Mouse (Mus musculus) small intestine, adult 2 months (tissue): ENCODE results near the gene Trnp1. TPM values are rescaled to one million over a fixed set of nuclear protein-coding genes. Genes with fewer than 3 reads are reported as not detected.
A peak's percentile ranks its signal among the peaks of the same experiment; 100 is the strongest.

ENCODE experiments used
- H3K27ac ChIP-seq: fragments of 200-500 bp; 2 replicates; pipeline ENCODE4 v1.5.1; 2012; ENCODE audit warnings: low read depth, low read length, control low read depth, inconsistent platforms; ENCODE audit not compliant: insufficient read depth
- H3K27me3 ChIP-seq: fragments of 200-500 bp; 2 replicates; pipeline ENCODE4 v1.6.1; 2012; ENCODE audit warnings: mild to moderate bottlenecking, moderate library complexity, low read length, inconsistent platforms; ENCODE audit not compliant: control insufficient read depth, insufficient read depth
- H3K36me3 ChIP-seq: fragments of 200-500 bp; 2 replicates; pipeline ENCODE4 v1.6.1; 2012; ENCODE audit warnings: mild to moderate bottlenecking, low read length, control low read depth, inconsistent platforms; ENCODE audit not compliant: control insufficient read depth, insufficient read depth
- H3K4me1 ChIP-seq: fragments of 200-500 bp; 2 replicates; pipeline ENCODE4 v1.6.1; 2012; ENCODE audit warnings: low read length, inconsistent platforms, mixed read lengths; ENCODE audit not compliant: control insufficient read depth, insufficient read depth, insufficient read length
- H3K4me3 ChIP-seq: fragments of 200-500 bp; 2 replicates; pipeline ENCODE4 v1.5.1; 2012; ENCODE audit warnings: low read depth, mild to moderate bottlenecking, control low read depth, inconsistent platforms, low read length, moderate library complexity
- CTCF ChIP-seq: fragments of 200-500 bp; IDR thresholded peaks from 2 replicates; pipeline ENCODE4 v1.5.1; 2012; ENCODE audit warnings: low read depth, mild to moderate bottlenecking, control low read depth, inconsistent platforms, low read length, moderate library complexity, mixed read lengths; ENCODE audit not compliant: insufficient replicate concordance, insufficient read length; ENCODE audit errors: extremely low read depth
- POLR2A ChIP-seq: fragments of 200-500 bp; IDR thresholded peaks from 2 replicates; pipeline ENCODE4 v1.6.1; 2012; ENCODE audit warnings: low read depth, mild to moderate bottlenecking, control low read depth, inconsistent platforms, low read length, moderate library complexity
- WGBS: fragments of 180-500 bp; shearing (Covaris S2); methylation state at CpG from one replicate; pipeline ENCODE4 v1.1.7; 2018; 5-methylcytosine and 5-hydroxymethylcytosine counted together
- polyA plus RNA-seq: library from polyadenylated mRNA; depleted of rRNA; stranded (reverse); fragments of >200 nt; gene quantifications from 2 replicates; pipeline ENCODE4 v1.2.3, GENCODE M21; 2012

Trnp1 gene
- polyA plus RNA-seq, 1 experiment = 6.2 TPM

GRCm38 (mm10) chr4:133460796-133461325 lies 37.5 kb downstream of the Trnp1 start:
- no peak overlapping the region for H3K27ac ChIP-seq
- no peak for TF ChIP-seq POLR2A
- peak; percentile 12; the same call in 1 of the 2 replicates for TF ChIP-seq CTCF
- 61% methylated on average over 5 of the region's 5 CpGs for WGBS
- H3K4me1 ChIP-seq = peaks cover 5% of the 10 kb centered on the region; the same call in 1 of the 2 replicates
- no peaks in the 10 kb centered on the region for H3K36me3 ChIP-seq
- H3K27me3 ChIP-seq = no peaks in the 10 kb centered on the region
- H3K4me3 ChIP-seq = no peak overlapping the region

GRCm38 (mm10) chr4:133460006-133460405 lies 38.3 kb downstream of the Trnp1 start:
- H3K36me3 ChIP-seq = no peaks in the 10 kb centered on the region
- no peak overlapping the region for H3K27ac ChIP-seq
- 61% methylated on average over 1 of the region's 1 CpGs for WGBS
- H3K4me1 ChIP-seq = peaks cover 5% of the 10 kb centered on the region; the same call in 1 of the 2 replicates
- H3K4me3 ChIP-seq = no peak overlapping the region
- no peaks in the 10 kb centered on the region for H3K27me3 ChIP-seq
- no peak for TF ChIP-seq CTCF
- no peak for TF ChIP-seq POLR2A

GRCm38 (mm10) chr4:133458044-133458443 lies 40.3 kb downstream of the Trnp1 start:
- H3K4me3 ChIP-seq = no peak overlapping the region
- 60% methylated on average over 3 of the region's 3 CpGs for WGBS
- no peaks in the 10 kb centered on the region for H3K36me3 ChIP-seq
- TF ChIP-seq CTCF (no peak), POLR2A (no peak)
- H3K4me1 ChIP-seq = peaks cover 5% of the 10 kb centered on the region; the same call in 1 of the 2 replicates
- H3K27ac ChIP-seq = no peak overlapping the region
- no peaks in the 10 kb centered on the region for H3K27me3 ChIP-seq

- TF ChIP-seq POLR2A (no peak), CTCF (no peak)
- WGBS = 63% methylated on average over 7 of the region's 7 CpGs
- H3K4me3 ChIP-seq = no peak overlapping the region
- no peak overlapping the region for H3K27ac ChIP-seq
- no peaks in the 10 kb centered on the region for H3K27me3 ChIP-seq
- H3K36me3 ChIP-seq = no peaks in the 10 kb centered on the region
- peaks cover 9% of the 10 kb centered on the region; the same call in 1 of the 2 replicates for H3K4me1 ChIP-seq
Measured at GRCm38 (mm10) chr4:133452433-133452832, 45.9 kb downstream of the Trnp1 start.

- Histone ChIP-seq H3K4me3 (no peak overlapping the region), H3K4me1 (peaks cover 9% of the 10 kb centered on the region; the same call in 1 of the 2 replicates), H3K36me3 (no peaks in the 10 kb centered on the region), H3K27me3 (no peaks in the 10 kb centered on the region), H3K27ac (no peak overlapping the region)
- TF ChIP-seq CTCF (peak; percentile 97; the same call in 1 of the 2 replicates), POLR2A (no peak)
- WGBS = 4% methylated on average over 10 of the region's 10 CpGs
Measured at GRCm38 (mm10) chr4:133451536-133451935, 46.8 kb downstream of the Trnp1 start.

GRCm38 (mm10) chr4:133449726-133450125 lies 48.6 kb downstream of the Trnp1 start:
- 18% methylated on average over 13 of the region's 13 CpGs for WGBS
- Histone ChIP-seq H3K4me3 (peak overlapping the region; percentile 18; the same call in 1 of the 2 replicates), H3K27ac (no peak overlapping the region), H3K27me3 (no peaks in the 10 kb centered on the region), H3K36me3 (no peaks in the 10 kb centered on the region), H3K4me1 (peaks cover 9% of the 10 kb centered on the region; the same call in 1 of the 2 replicates)
- peak; percentile 96; the same call in 1 of the 2 replicates for TF ChIP-seq CTCF
- no peak for TF ChIP-seq POLR2A

GRCm38 (mm10) chr4:133448708-133449388 lies 49.5 kb downstream of the Trnp1 start:
- H3K36me3 ChIP-seq = no peaks in the 10 kb centered on the region
- H3K27ac ChIP-seq = no peak overlapping the region
- H3K4me1 ChIP-seq = peaks cover 9% of the 10 kb centered on the region; the same call in 1 of the 2 replicates
- TF ChIP-seq POLR2A (no peak), CTCF (no peak)
- no peak overlapping the region for H3K4me3 ChIP-seq
- 34% methylated on average over 8 of the region's 8 CpGs for WGBS
- H3K27me3 ChIP-seq = no peaks in the 10 kb centered on the region
